Mouse (Mus musculus): ENCODE measurements at regions not wholly inside any gene's neighbourhood (a gene's known extent, or its start where the extent isn't known, plus 50 kb on each side); places are given as distances from the start of the nearest gene placed in this dataset.

DNA sequence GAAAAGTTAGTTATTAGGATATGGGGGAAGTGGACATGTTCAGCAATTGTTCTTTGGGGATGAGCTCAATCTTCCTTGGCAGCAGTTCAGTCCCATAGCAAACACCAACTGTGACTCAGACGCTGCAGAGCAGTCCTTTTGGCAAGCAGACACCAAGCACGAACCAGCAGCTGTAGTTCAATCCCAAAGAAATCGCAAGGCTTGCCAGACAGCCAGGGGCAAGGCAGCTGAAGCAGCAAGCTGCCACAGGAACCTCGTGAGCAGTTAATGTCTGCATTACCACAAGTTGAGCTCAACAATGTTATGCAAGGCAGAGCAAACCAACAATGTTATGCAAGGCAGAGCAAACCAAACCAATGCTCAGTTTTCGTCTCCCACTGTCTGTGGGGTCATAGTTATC lies 442.6 kb downstream of the Atp23 start:
- H3K27ac ChIP-seq (ENCODE audit: control insufficient read depth, low read depth, low read length), result no peak overlapping the region
- DNase-seq (ENCODE audit: low read depth, low spot score), result no peak
- no peak for TF ChIP-seq MYB (IDR thresholded peaks at IDR 0.05; ENCODE audit: low read depth, low read length)
- TF ChIP-seq RCOR1 (IDR thresholded peaks at IDR 0.05; ENCODE audit: low read depth, low read length), result no peak
- TF ChIP-seq MXI1 (IDR thresholded peaks at IDR 0.05; ENCODE audit: low read depth, low read length), result no peak
- TF ChIP-seq ETS1 (IDR thresholded peaks at IDR 0.05; ENCODE audit: low read depth, low read length), result no peak
- no peak for TF ChIP-seq CTCF (IDR thresholded peaks at IDR 0.05 in 2 of 3, conservative IDR thresholded peaks at IDR 0.05 in 1 of 3; ENCODE audit: control insufficient read depth in 1 of 3, insufficient read depth in 1 of 3, low read depth in 2 of 3, low read length in 3 of 3, poor library complexity in 1 of 3, severe bottlenecking in 1 of 3)
- TF ChIP-seq CHD1 (IDR thresholded peaks at IDR 0.05; ENCODE audit: low read depth, low read length), result no peak
- TF ChIP-seq USF2 (IDR thresholded peaks at IDR 0.05; ENCODE audit: borderline replicate concordance in 1 of 2, insufficient read depth in 1 of 2, low read depth in 1 of 2, low read length in 2 of 2), result no peak
- TF ChIP-seq USF1 (IDR thresholded peaks at IDR 0.05; ENCODE audit: low read depth, low read length), result no peak
- TF ChIP-seq E2F4 (IDR thresholded peaks at IDR 0.05; ENCODE audit: borderline replicate concordance, low read depth, low read length), result no peak
- TF ChIP-seq ZMIZ1 (IDR thresholded peaks at IDR 0.05; ENCODE audit: low read depth, low read length), result no peak
- no peak for TF ChIP-seq UBTF (IDR thresholded peaks at IDR 0.05; ENCODE audit: borderline replicate concordance, insufficient read depth, low read depth, low read length)
- TF ChIP-seq MEF2A (IDR thresholded peaks at IDR 0.05; ENCODE audit: extremely low read depth, insufficient replicate concordance, low read depth, low read length, poor library complexity, severe bottlenecking), result no peak
- no peak for TF ChIP-seq SIN3A (IDR thresholded peaks at IDR 0.05; ENCODE audit: low read length)
- no peak for TF ChIP-seq RAD21 (IDR thresholded peaks at IDR 0.05; ENCODE audit: low read depth, low read length)
- TF ChIP-seq NELFE (IDR thresholded peaks at IDR 0.05; ENCODE audit: low read depth, low read length), result no peak
- no peak for TF ChIP-seq BHLHE40 (IDR thresholded peaks at IDR 0.05; ENCODE audit: borderline replicate concordance, low read depth, low read length)
- TF ChIP-seq SMC3 (IDR thresholded peaks at IDR 0.05; ENCODE audit: low read depth, low read length), result no peak
- TF ChIP-seq ZC3H11A (IDR thresholded peaks at IDR 0.05; ENCODE audit: low read depth, low read length), result no peak
- H3K27me3 ChIP-seq (ENCODE audit: control insufficient read depth in 1 of 2, insufficient read depth in 2 of 2, low read length in 2 of 2), result no peaks in the 10 kb centered on the region
- no peak overlapping the region for H3K4me3 ChIP-seq (ENCODE audit: control insufficient read depth in 1 of 2, insufficient read depth in 1 of 2, low read depth in 2 of 2, low read length in 2 of 2)
- no peak overlapping the region for H3K9ac ChIP-seq (ENCODE audit: control insufficient read depth, low read depth, low read length, poor library complexity, severe bottlenecking)
- H3K4me1 ChIP-seq (ENCODE audit: control insufficient read depth in 1 of 2, insufficient read depth in 2 of 2, low read length in 2 of 2), result no peaks in the 10 kb centered on the region
- H3K79me2 ChIP-seq (ENCODE audit: control insufficient read depth, insufficient read depth, low read length, poor library complexity), result no peaks in the 10 kb centered on the region
- no peaks in the 10 kb centered on the region for H3K36me3 ChIP-seq (ENCODE audit: control insufficient read depth in 1 of 2, insufficient read depth in 2 of 2, low read length in 2 of 2)
- H3K9me3 ChIP-seq (replicated peaks; ENCODE audit: insufficient read depth, low read length), result no peaks in the 10 kb centered on the region

DNA sequence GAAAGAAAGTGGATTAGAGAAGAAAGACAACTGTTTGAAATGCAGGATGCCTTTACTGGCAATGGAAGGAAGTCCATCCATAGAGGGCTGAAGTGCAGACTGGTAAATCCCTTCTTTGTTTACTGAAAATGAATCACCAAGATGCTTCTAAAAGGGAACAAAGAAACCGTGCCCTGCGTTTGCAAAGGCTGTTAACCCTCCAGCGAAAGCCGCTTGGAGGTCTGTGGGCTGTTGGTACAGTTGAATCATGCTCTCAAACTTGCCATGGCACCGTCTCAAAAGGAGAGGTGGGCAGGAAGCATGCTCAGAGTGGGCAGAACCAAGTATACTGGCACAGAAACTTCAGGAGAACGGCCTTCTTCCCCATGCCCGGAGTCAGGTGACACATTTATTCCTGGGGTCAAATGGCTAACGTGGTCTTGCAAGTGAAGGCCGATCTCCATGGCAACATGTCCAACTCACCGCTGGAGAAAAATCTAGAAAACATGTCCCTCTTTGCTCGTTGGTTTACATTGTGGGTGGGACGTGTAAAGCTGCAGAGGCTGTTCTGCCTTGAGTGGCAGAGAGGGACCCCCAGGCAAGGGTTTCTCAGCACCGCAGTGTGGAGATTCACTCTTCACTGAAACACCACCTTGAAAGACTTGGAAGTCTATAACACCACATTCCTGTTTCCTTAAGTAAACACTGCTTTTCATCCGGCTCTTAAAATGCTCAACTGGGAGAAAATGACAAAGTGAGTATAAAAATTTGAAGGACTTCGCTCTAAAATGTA lies 448.2 kb downstream of the Atp23 start:
- DNase-seq (ENCODE audit: low read depth, low spot score), result no peak
- H3K36me3 ChIP-seq (ENCODE audit: control insufficient read depth in 1 of 2, insufficient read depth in 2 of 2, low read length in 2 of 2), result no peaks in the 10 kb centered on the region
- no peak overlapping the region for H3K27ac ChIP-seq (ENCODE audit: control insufficient read depth, low read depth, low read length)
- no peaks in the 10 kb centered on the region for H3K27me3 ChIP-seq (ENCODE audit: control insufficient read depth in 1 of 2, insufficient read depth in 2 of 2, low read length in 2 of 2)
- H3K79me2 ChIP-seq (ENCODE audit: control insufficient read depth, insufficient read depth, low read length, poor library complexity), result no peaks in the 10 kb centered on the region
- H3K9ac ChIP-seq (ENCODE audit: control insufficient read depth, low read depth, low read length, poor library complexity, severe bottlenecking), result no peak overlapping the region
- H3K4me1 ChIP-seq (ENCODE audit: control insufficient read depth in 1 of 2, insufficient read depth in 2 of 2, low read length in 2 of 2), result no peaks in the 10 kb centered on the region
- H3K9me3 ChIP-seq (replicated peaks; ENCODE audit: insufficient read depth, low read length), result no peaks in the 10 kb centered on the region
- TF ChIP-seq E2F4 (IDR thresholded peaks at IDR 0.05; ENCODE audit: borderline replicate concordance, low read depth, low read length) (no peak), TAL1 (IDR thresholded peaks at IDR 0.05; ENCODE audit: low read length) (no peak)
- no peak overlapping the region for H3K4me3 ChIP-seq (ENCODE audit: control insufficient read depth in 1 of 2, insufficient read depth in 1 of 2, low read depth in 2 of 2, low read length in 2 of 2)

All from MEL (cell line).